Mouse (Mus musculus) MEL (cell line): ENCODE results near the gene Dock4. TPM values are rescaled to one million over a fixed set of nuclear protein-coding genes. Genes with fewer than 3 reads are reported as not detected.

Experiments
- DNase-seq: peaks from one replicate; pipeline ENCODE4 v3.0.0; 2011; ENCODE audit warnings: low read depth, low spot score
- H3K27ac ChIP-seq: 2 replicates; pipeline ENCODE4 v1.5.1; 2012; ENCODE audit warnings: low read depth, mild to moderate bottlenecking, control low read depth, low read length, moderate library complexity; ENCODE audit not compliant: control insufficient read depth
- H3K27me3 ChIP-seq, 2 experiments: fragments of 150-350 bp in 1 of 2; sonication (generic) in 1 of 2; 2 replicates each; pipeline ENCODE4 v1.6.1; 2012; ENCODE audit warnings: low read length in 2 of 2, mild to moderate bottlenecking in 2 of 2, improper control_type of control experiment in 1 of 2, moderate library complexity in 1 of 2; ENCODE audit not compliant: insufficient read depth in 2 of 2, control insufficient read depth in 1 of 2
- H3K36me3 ChIP-seq, 2 experiments: 2 replicates each; pipeline ENCODE4 v1.6.1; 2012 to 2014; ENCODE audit warnings: low read length in 2 of 2, improper control_type of control experiment in 1 of 2, inconsistent platforms in 1 of 2, mild to moderate bottlenecking in 1 of 2; ENCODE audit not compliant: insufficient read depth in 2 of 2, control insufficient read depth in 1 of 2
- H3K4me1 ChIP-seq, 2 experiments: fragments of 150-350 bp in 1 of 2; sonication (generic) in 1 of 2; 2 replicates each; pipeline ENCODE4 v1.6.1; 2012; ENCODE audit warnings: low read length in 2 of 2, improper control_type of control experiment in 1 of 2, mild to moderate bottlenecking in 1 of 2; ENCODE audit not compliant: insufficient read depth in 2 of 2, control insufficient read depth in 1 of 2
- H3K4me3 ChIP-seq, 2 experiments: fragments of 150-350 bp in 1 of 2; sonication (generic) in 1 of 2; 2 replicates each; pipeline ENCODE4 v1.5.1; 2012; ENCODE audit warnings: low read depth in 2 of 2, low read length in 2 of 2, mild to moderate bottlenecking in 2 of 2, moderate library complexity in 2 of 2, control low read depth in 1 of 2, improper control_type of control experiment in 1 of 2; ENCODE audit not compliant: control insufficient read depth in 1 of 2, insufficient read depth in 1 of 2
- H3K79me2 ChIP-seq: 2 replicates; pipeline ENCODE4 v1.6.1; 2012; ENCODE audit warnings: mild to moderate bottlenecking, low read length, moderate library complexity; ENCODE audit not compliant: control insufficient read depth, poor library complexity, insufficient read depth
- H3K9ac ChIP-seq: 2 replicates; pipeline ENCODE4 v1.6.1; 2012; ENCODE audit warnings: low read depth, mild to moderate bottlenecking, control low read depth, low read length, moderate library complexity; ENCODE audit not compliant: control insufficient read depth, poor library complexity, severe bottlenecking
- H3K9me3 ChIP-seq: fragments of 150-350 bp; sonication (generic); replicated peaks from 2 replicates; pipeline ENCODE4 v1.6.1; 2012; ENCODE audit warnings: mild to moderate bottlenecking, low read length, improper control_type of control experiment, moderate library complexity; ENCODE audit not compliant: insufficient read depth
- BHLHE40 ChIP-seq: IDR thresholded peaks from 2 replicates; pipeline ENCODE4 v1.6.1; 2012; ENCODE audit warnings: low read depth, mild to moderate bottlenecking, inconsistent platforms, low read length, improper control_type of control experiment, borderline replicate concordance
- CHD1 ChIP-seq: IDR thresholded peaks from 2 replicates; pipeline ENCODE4 v1.6.1; 2012; ENCODE audit warnings: low read depth, mild to moderate bottlenecking, inconsistent platforms, low read length, improper control_type of control experiment
- CTCF ChIP-seq, 3 experiments: IDR thresholded peaks in 2 of 3; conservative IDR thresholded peaks in 1 of 3; 2 replicates each; pipeline ENCODE4 v1.5.1; 2011 to 2012; ENCODE audit warnings: low read length in 3 of 3, low read depth in 2 of 3, mild to moderate bottlenecking in 2 of 3, improper control_type of control experiment in 1 of 3, inconsistent platforms in 1 of 3, mixed read lengths in 1 of 3, moderate library complexity in 1 of 3; ENCODE audit not compliant: control insufficient read depth in 1 of 3, insufficient read depth in 1 of 3, poor library complexity in 1 of 3, severe bottlenecking in 1 of 3
- EP300 ChIP-seq, 2 experiments: IDR thresholded peaks; 2 replicates each; pipeline ENCODE4 v1.6.1; 2011; ENCODE audit warnings: improper control_type of control experiment in 2 of 2, low read length in 2 of 2, low read depth in 1 of 2, mild to moderate bottlenecking in 1 of 2
- GATA1 ChIP-seq: IDR thresholded peaks from 2 replicates; pipeline ENCODE4 v1.6.1; 2011; ENCODE audit warnings: low read depth, low read length, improper control_type of control experiment
- JUND ChIP-seq: IDR thresholded peaks from 2 replicates; pipeline ENCODE4 v1.6.1; 2011; ENCODE audit warnings: low read depth, mild to moderate bottlenecking, improper control_type of control experiment, low read length
- MAFK ChIP-seq: IDR thresholded peaks from 2 replicates; pipeline ENCODE4 v1.6.1; 2011; ENCODE audit warnings: low read depth, mild to moderate bottlenecking, low read length, improper control_type of control experiment, borderline replicate concordance
- MEF2A ChIP-seq: IDR thresholded peaks from 2 replicates; pipeline ENCODE4 v1.6.1; 2014; ENCODE audit warnings: low read depth, mild to moderate bottlenecking, inconsistent platforms, low read length, improper control_type of control experiment; ENCODE audit not compliant: poor library complexity, insufficient replicate concordance, severe bottlenecking; ENCODE audit errors: extremely low read depth
- MYB ChIP-seq: IDR thresholded peaks from 2 replicates; pipeline ENCODE4 v1.6.1; 2011; ENCODE audit warnings: mild to moderate bottlenecking, low read depth, low read length, improper control_type of control experiment
- MYC ChIP-seq: IDR thresholded peaks from 2 replicates; pipeline ENCODE4 v1.6.1; 2011; ENCODE audit warnings: low read depth, mild to moderate bottlenecking, low read length, improper control_type of control experiment, moderate library complexity
- NELFE ChIP-seq: IDR thresholded peaks from 2 replicates; pipeline ENCODE4 v1.6.1; 2011; ENCODE audit warnings: low read depth, low read length, improper control_type of control experiment
- POLR2AphosphoS2 ChIP-seq: IDR thresholded peaks from 2 replicates; pipeline ENCODE4 v1.6.1; 2011; ENCODE audit warnings: low read length, improper control_type of control experiment
- RAD21 ChIP-seq: IDR thresholded peaks from 2 replicates; pipeline ENCODE4 v1.6.1; 2011; ENCODE audit warnings: mild to moderate bottlenecking, low read depth, low read length, improper control_type of control experiment
- RCOR1 ChIP-seq: IDR thresholded peaks from 2 replicates; pipeline ENCODE4 v1.6.1; 2012; ENCODE audit warnings: low read depth, mild to moderate bottlenecking, inconsistent platforms, low read length, improper control_type of control experiment
- TBP ChIP-seq: IDR thresholded peaks from 2 replicates; pipeline ENCODE4 v1.8.0; 2011; ENCODE audit warnings: low read depth, low read length, improper control_type of control experiment
- TCF12 ChIP-seq: IDR thresholded peaks from 2 replicates; pipeline ENCODE4 v1.6.1; 2014; ENCODE audit warnings: low read depth, mild to moderate bottlenecking, inconsistent platforms, low read length, improper control_type of control experiment, moderate library complexity
- UBTF ChIP-seq: IDR thresholded peaks from 2 replicates; pipeline ENCODE4 v1.6.1; 2012; ENCODE audit warnings: low read depth, mild to moderate bottlenecking, inconsistent platforms, low read length, improper control_type of control experiment, moderate library complexity, borderline replicate concordance; ENCODE audit not compliant: insufficient read depth
- USF1 ChIP-seq: IDR thresholded peaks from 2 replicates; pipeline ENCODE4 v1.6.1; 2014; ENCODE audit warnings: low read depth, mild to moderate bottlenecking, inconsistent platforms, low read length, improper control_type of control experiment, moderate library complexity
- ZMIZ1 ChIP-seq: IDR thresholded peaks from 2 replicates; pipeline ENCODE4 v1.6.1; 2012; ENCODE audit warnings: low read depth, mild to moderate bottlenecking, inconsistent platforms, low read length, improper control_type of control experiment, moderate library complexity
- ZNF384 ChIP-seq: IDR thresholded peaks from 2 replicates; pipeline ENCODE4 v1.6.1; 2012; ENCODE audit warnings: low read depth, mild to moderate bottlenecking, inconsistent platforms, low read length, improper control_type of control experiment
- polyA plus RNA-seq, 2 experiments: library from polyadenylated mRNA; stranded (reverse) in 1 of 2; unstranded in 1 of 2; fragments of >175 nt in 1 of 2; fragments of >200 nt in 1 of 2; gene quantifications; 2 replicates each; pipeline versions ENCODE4 v1.2.1 to v1.2.4; 2012; ENCODE audit warnings: low replicate concordance in 2 of 2, low read depth in 1 of 2; ENCODE audit not compliant: insufficient read length in 2 of 2, insufficient read depth in 1 of 2, missing spikeins in 1 of 2
- total RNA-seq: library from RNA; depleted of rRNA; stranded (reverse); fragments of 300-350 nt; gene quantifications from 2 replicates; pipeline ENCODE4 v1.2.3, GENCODE M21; 2012

Gene Dock4
- total and polyA plus RNA-seq, 3 experiments: 0.08 to 0.17 TPM; not detected in 1

GRCm38 (mm10) chr12:40828025-40828424 is 382.3 kb downstream of the Dock4 start:
- H3K27me3 ChIP-seq: no peaks in the 10 kb centered on the region; a peak in 1 of 4 replicates
- DNase-seq: no peak
- H3K36me3 ChIP-seq: no peaks in the 10 kb centered on the region
- H3K9ac ChIP-seq: no peak overlapping the region
- no peaks in the 10 kb centered on the region for H3K79me2 ChIP-seq
- TF ChIP-seq MEF2A: no peak
- no peak for TF ChIP-seq UBTF
- TF ChIP-seq NELFE: no peak
- TF ChIP-seq TBP: no peak
- TF ChIP-seq RAD21: no peak
- TF ChIP-seq BHLHE40: no peak
- no peak for TF ChIP-seq ZNF384
- no peak for TF ChIP-seq MAFK
- TF ChIP-seq TCF12: no peak
- TF ChIP-seq EP300 (IDR thresholded peaks at IDR 0.05; ENCODE audit: low read depth in 1 of 2, low read length in 2 of 2): no peak
- TF ChIP-seq ZMIZ1: no peak
- H3K4me1 ChIP-seq: no peaks in the 10 kb centered on the region; a peak in 1 of 4 replicates
- H3K4me3 ChIP-seq: no peak overlapping the region
- no peaks in the 10 kb centered on the region for H3K9me3 ChIP-seq
- H3K27ac ChIP-seq: no peak overlapping the region

GRCm38 (mm10) chr12:40829269-40829668 is 383.5 kb downstream of the Dock4 start:
- Histone ChIP-seq H3K27ac (no peak overlapping the region), H3K4me1 (no peaks in the 10 kb centered on the region; a peak in 1 of 4 replicates), H3K36me3 (no peaks in the 10 kb centered on the region), H3K79me2 (no peaks in the 10 kb centered on the region), H3K27me3 (no peaks in the 10 kb centered on the region; a peak in 1 of 4 replicates), H3K4me3 (no peak overlapping the region), H3K9me3 (no peaks in the 10 kb centered on the region), H3K9ac (no peak overlapping the region)
- TF ChIP-seq GATA1 (no peak), JUND (no peak), MYB (no peak), BHLHE40 (no peak), MYC (no peak), TBP (no peak), CHD1 (no peak), CTCF (IDR thresholded peaks at IDR 0.05 in 2 of 3, conservative IDR thresholded peaks at IDR 0.05 in 1 of 3; ENCODE audit: control insufficient read depth in 1 of 3, insufficient read depth in 1 of 3, low read depth in 2 of 3, low read length in 3 of 3, poor library complexity in 1 of 3, severe bottlenecking in 1 of 3) (no peak), POLR2AphosphoS2 (no peak), USF1 (no peak), RCOR1 (no peak)
- DNase-seq: no peak
